Mouse (Mus musculus) testis, adult 2 months (tissue): Measurements from ENCODE around the gene Mlip.

Source experiments
- CTCF ChIP-seq: fragments of 200-500 bp; IDR thresholded peaks from 2 replicates; pipeline ENCODE4 v1.5.1; 2012; ENCODE audit warnings: low read depth, mild to moderate bottlenecking, inconsistent platforms, low read length, moderate library complexity; ENCODE audit not compliant: control insufficient read depth, insufficient read depth, insufficient replicate concordance
- POLR2A ChIP-seq: fragments of 200-500 bp; IDR thresholded peaks from 2 replicates; pipeline ENCODE4 v1.6.1; 2012; ENCODE audit warnings: low read depth, mild to moderate bottlenecking, inconsistent platforms, low read length, moderate library complexity; ENCODE audit not compliant: control insufficient read depth

DNA sequence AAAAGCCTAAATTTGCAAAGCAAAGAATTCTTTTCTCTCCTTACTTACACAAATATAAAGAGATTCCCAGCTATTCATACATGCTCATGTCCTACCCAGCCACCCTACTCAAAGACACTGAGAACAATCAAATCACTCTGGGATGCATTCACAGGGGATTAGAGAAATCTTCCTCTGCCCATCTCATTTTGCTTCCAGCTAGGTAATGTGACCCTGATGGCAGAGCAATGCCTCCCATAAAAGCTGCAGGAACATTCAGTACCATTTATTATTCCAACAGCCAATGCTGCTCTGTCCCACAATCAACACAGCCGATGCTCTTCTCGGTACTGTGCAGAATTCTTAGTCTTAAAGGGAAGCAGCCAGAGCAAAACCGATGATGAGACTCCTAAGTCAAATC, 74.7 kb downstream of the Mlip start:
- TF ChIP-seq CTCF: no peak
- TF ChIP-seq POLR2A: no peak
